Mouse (Mus musculus) hindbrain, embryonic 14.5 days (tissue): ENCODE measurements at regions not wholly inside any gene's neighbourhood (a gene's known extent, or its start where the extent isn't known, plus 50 kb on each side); places are given as distances from the start of the nearest gene placed in this dataset.
A peak's percentile ranks its signal among the peaks of the same experiment; 100 is the strongest.

Source experiments
- ATAC-seq: fragments of 200-750 bp; cut with Nextera tagmentation; 2 replicates; pipeline ENCODE4 v1.8.0; 2017; ENCODE audit warnings: moderate number of reproducible peaks, mild to moderate bottlenecking, moderate TSS enrichment, moderate library complexity; ENCODE audit not compliant: low FRiP score
- DNase-seq: peaks from one replicate; pipeline ENCODE4 v3.0.0-alpha.2; 2015; ENCODE audit warnings: low spot score
- H3K27ac ChIP-seq: fragments of 300-500 bp; sonication (generic); 2 replicates; pipeline ENCODE4 v1.5.1; 2014; ENCODE audit warnings: mild to moderate bottlenecking, moderate library complexity
- H3K27me3 ChIP-seq: fragments of 300-500 bp; sonication (generic); 2 replicates; pipeline ENCODE4 v1.6.1; 2014; ENCODE audit warnings: mild to moderate bottlenecking, low read length, mixed read lengths; ENCODE audit not compliant: control insufficient read depth, insufficient read depth
- H3K36me3 ChIP-seq: fragments of 300-500 bp; sonication (generic); replicated peaks from 2 replicates; pipeline ENCODE4 v1.6.1; 2014; ENCODE audit not compliant: control insufficient read depth, insufficient read depth
- H3K4me1 ChIP-seq: fragments of 300-500 bp; sonication (generic); replicated peaks from 2 replicates; pipeline ENCODE4 v1.6.1; 2014; ENCODE audit warnings: antibody characterized with exemption, low read length, mixed read lengths; ENCODE audit not compliant: control insufficient read depth, insufficient read depth
- H3K4me2 ChIP-seq: fragments of 300-500 bp; sonication (generic); replicated peaks from 2 replicates; pipeline ENCODE4 v1.6.1; 2014; ENCODE audit warnings: mild to moderate bottlenecking, moderate library complexity
- H3K4me3 ChIP-seq: fragments of 300-500 bp; sonication (generic); replicated peaks from 2 replicates; pipeline ENCODE4 v1.5.1; 2014; ENCODE audit warnings: mild to moderate bottlenecking, low read length
- H3K9ac ChIP-seq: fragments of 300-500 bp; sonication (generic); 2 replicates; pipeline ENCODE4 v1.6.1; 2014
- H3K9me3 ChIP-seq: fragments of 300-500 bp; sonication (generic); 2 replicates; pipeline ENCODE4 v1.6.1; 2016; ENCODE audit warnings: low read length; ENCODE audit not compliant: control insufficient read depth
- WGBS: fragments of 180-500 bp; shearing (Covaris S2); extraction: QIAGEN DNeasy Blood & Tissue Kit; methylation state at CpG from one replicate; pipeline ENCODE4 v1.1.7; 2014; 5-methylcytosine and 5-hydroxymethylcytosine counted together

- Histone ChIP-seq H3K4me2 (no peak overlapping the region), H3K36me3 (no peaks in the 10 kb centered on the region), H3K27ac (no peak overlapping the region), H3K9ac (no peak overlapping the region), H3K9me3 (no peaks in the 10 kb centered on the region), H3K27me3 (no peaks in the 10 kb centered on the region), H3K4me1 (peaks cover 4% of the 10 kb centered on the region; the same call in 1 of the 2 replicates), H3K4me3 (no peak overlapping the region)
- no peak for DNase-seq
- ATAC-seq: no peak
- WGBS: 79% methylated on average over 3 of the region's 3 CpGs
Measured at GRCm38 (mm10) chr5:107050076-107050475, 86.0 kb downstream of the Cdc7 start.

- H3K4me3 ChIP-seq: no peak overlapping the region
- ATAC-seq (no peak), DNase-seq (no peak)
- no peak overlapping the region for H3K4me2 ChIP-seq
- H3K27ac ChIP-seq: no peak overlapping the region
- H3K9me3 ChIP-seq: no peaks in the 10 kb centered on the region
- peaks cover 10% of the 10 kb centered on the region; the same call in 1 of the 2 replicates for H3K4me1 ChIP-seq
- H3K36me3 ChIP-seq: no peaks in the 10 kb centered on the region
- H3K27me3 ChIP-seq: no peaks in the 10 kb centered on the region
- H3K9ac ChIP-seq: no peak overlapping the region
- 85% methylated on average over 10 of the region's 10 CpGs for WGBS
Measured at GRCm38 (mm10) chr5:107051868-107052267, 87.7 kb downstream of the Cdc7 start.

- whole genome bisulfite sequencing: 48% methylated on average over 6 of the region's 6 CpGs
- Histone ChIP-seq H3K4me1 (peaks cover 10% of the 10 kb centered on the region; the same call in 1 of the 2 replicates), H3K9me3 (no peaks in the 10 kb centered on the region), H3K9ac (no peak overlapping the region), H3K27me3 (no peaks in the 10 kb centered on the region), H3K27ac (peak overlapping the region; percentile 58), H3K4me3 (no peak overlapping the region), H3K4me2 (no peak overlapping the region), H3K36me3 (no peaks in the 10 kb centered on the region)
- peak; percentile 39; the same call in 1 of the 2 replicates for ATAC-seq
- no peak for DNase-seq
Measured at GRCm38 (mm10) chr5:107054900-107055452, 90.9 kb downstream of the Cdc7 start.

GRCm38 (mm10) chr5:107055455-107055854 lies 91.3 kb downstream of the Cdc7 start:
- WGBS: 23% methylated on average over 3 of the region's 3 CpGs
- ATAC-seq: peak; percentile 81
- H3K27ac ChIP-seq: peak overlapping the region; percentile 58
- DNase-seq: peak; percentile 50
- no peaks in the 10 kb centered on the region for H3K36me3 ChIP-seq
- H3K4me1 ChIP-seq: peaks cover 10% of the 10 kb centered on the region; the same call in 1 of the 2 replicates
- no peaks in the 10 kb centered on the region for H3K9me3 ChIP-seq
- H3K4me3 ChIP-seq: no peak overlapping the region
- H3K9ac ChIP-seq: no peak overlapping the region
- no peak overlapping the region for H3K4me2 ChIP-seq
- no peaks in the 10 kb centered on the region for H3K27me3 ChIP-seq
